Mouse (Mus musculus) embryonic facial prominence, embryonic 14.5 days (tissue): ENCODE data around the gene Ttbk1. TPM values are rescaled to one million over a fixed set of nuclear protein-coding genes. Genes with fewer than 3 reads are reported as not detected.
A peak's percentile ranks its signal among the peaks of the same experiment; 100 is the strongest.

Experiments
- ATAC-seq: fragments of 200-750 bp; cut with Nextera tagmentation; 2 replicates; pipeline ENCODE4 v1.8.0; 2017; ENCODE audit warnings: low read depth, moderate number of reproducible peaks, moderate TSS enrichment
- DNase-seq: peaks from one replicate; pipeline ENCODE4 v3.0.0-alpha.2; 2015; ENCODE audit warnings: low spot score
- H3K27ac ChIP-seq: fragments of 300-500 bp; sonication (generic); replicated peaks from 2 replicates; pipeline ENCODE4 v1.5.1; 2014; ENCODE audit warnings: low read depth, mild to moderate bottlenecking, low read length, moderate library complexity
- H3K27me3 ChIP-seq: fragments of 300-500 bp; sonication (generic); replicated peaks from 2 replicates; pipeline ENCODE4 v1.6.1; 2014; ENCODE audit warnings: low read length; ENCODE audit not compliant: control insufficient read depth, insufficient read depth
- H3K36me3 ChIP-seq: fragments of 300-500 bp; sonication (generic); 2 replicates; pipeline ENCODE4 v1.6.1; 2014; ENCODE audit warnings: low read length, mixed read lengths; ENCODE audit not compliant: control insufficient read depth, insufficient read depth
- H3K4me1 ChIP-seq: fragments of 300-500 bp; sonication (generic); 2 replicates; pipeline ENCODE4 v1.6.1; 2014; ENCODE audit warnings: antibody characterized with exemption, low read length; ENCODE audit not compliant: control insufficient read depth, insufficient read depth
- H3K4me2 ChIP-seq: fragments of 300-500 bp; sonication (generic); 2 replicates; pipeline ENCODE4 v1.6.1; 2014; ENCODE audit warnings: low read depth, mild to moderate bottlenecking, low read length, moderate library complexity, mixed read lengths
- H3K4me3 ChIP-seq: fragments of 300-500 bp; sonication (generic); 2 replicates; pipeline ENCODE4 v1.5.1; 2014; ENCODE audit warnings: low read depth, mild to moderate bottlenecking, low read length
- H3K9ac ChIP-seq: fragments of 300-500 bp; sonication (generic); 2 replicates; pipeline ENCODE4 v1.6.1; 2014; ENCODE audit warnings: low read depth, mild to moderate bottlenecking, low read length, moderate library complexity, mixed read lengths
- H3K9me3 ChIP-seq: fragments of 300-500 bp; sonication (generic); 2 replicates; pipeline ENCODE4 v1.6.1; 2016; ENCODE audit warnings: low read length; ENCODE audit not compliant: control insufficient read depth
- WGBS: fragments of 180-500 bp; shearing (Covaris S2); extraction: QIAGEN DNeasy Blood & Tissue Kit; methylation state at CpG from one replicate; pipeline ENCODE4 v1.1.7; 2014; 5-methylcytosine and 5-hydroxymethylcytosine counted together
- polyA plus RNA-seq: library from polyadenylated mRNA; unstranded; fragments of >200 nt; fragmentation: Nextera tagmentation; extraction: Ambion mirVana; gene quantifications from 2 replicates; pipeline ENCODE4 v1.2.1, GENCODE M21; 2014

Gene Ttbk1
- polyA plus RNA-seq, 1 experiment from 2014 or later = 0.61 TPM

DNA sequence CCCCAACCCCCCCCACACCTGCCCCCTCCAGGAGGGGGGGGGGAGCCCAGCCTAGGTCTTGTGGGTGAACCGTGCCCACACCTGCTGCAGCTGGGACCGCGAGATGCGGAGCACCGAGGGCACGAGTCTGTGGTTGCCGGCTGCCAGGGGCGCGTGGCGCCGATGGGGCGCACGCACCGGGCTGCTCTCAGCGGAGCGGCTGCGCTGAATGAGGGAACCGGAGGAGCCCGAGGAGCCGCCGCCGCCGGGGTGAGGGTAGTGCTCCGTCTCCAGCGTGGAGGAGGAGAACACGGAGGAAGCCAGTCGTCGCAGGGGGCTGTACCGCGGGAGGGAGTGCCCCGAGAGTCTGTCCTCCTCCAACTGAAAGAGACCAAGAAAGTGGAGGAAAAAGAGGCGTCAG lies 26.8 kb downstream of the Ttbk1 start:
- H3K9me3 ChIP-seq = no peaks in the 10 kb centered on the region
- peak overlapping the region; percentile 54 for H3K9ac ChIP-seq
- no peak for DNase-seq
- 0% methylated on average over 24 of the region's 32 CpGs for WGBS
- ATAC-seq = no peak
- H3K27ac ChIP-seq = no peak overlapping the region
- H3K27me3 ChIP-seq = peaks cover 58% of the 10 kb centered on the region
- peak overlapping the region; percentile 58 for H3K4me2 ChIP-seq
- peaks cover 1% of the 10 kb centered on the region; the same call in 1 of the 2 replicates for H3K4me1 ChIP-seq
- peak overlapping the region; percentile 35 for H3K4me3 ChIP-seq
- no peaks in the 10 kb centered on the region for H3K36me3 ChIP-seq

DNA sequence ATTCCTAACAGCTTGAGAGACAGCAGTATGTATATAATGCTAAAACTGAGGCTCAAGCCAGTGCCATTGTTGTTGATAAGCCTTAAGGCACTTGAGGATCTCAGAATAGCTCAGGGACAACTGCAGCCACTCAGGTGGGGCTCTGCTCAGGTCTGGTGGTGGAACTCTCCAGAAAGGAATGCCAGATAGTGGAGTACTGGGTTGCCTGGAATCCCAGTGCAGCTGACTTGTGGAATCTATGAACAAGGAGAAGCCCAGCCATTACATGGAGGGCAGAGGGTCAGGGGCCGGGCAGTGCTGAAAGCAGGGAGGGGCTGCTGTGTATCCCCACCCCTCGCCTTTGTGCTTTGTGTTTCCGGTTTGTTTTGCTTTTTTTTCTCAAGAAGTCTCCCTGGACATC lies 29.0 kb downstream of the Ttbk1 start:
- H3K27me3 ChIP-seq = peaks cover 75% of the 10 kb centered on the region
- 17% methylated on average over 3 of the region's 3 CpGs for WGBS
- H3K27ac ChIP-seq = no peak overlapping the region
- DNase-seq (no peak), ATAC-seq (no peak)
- peaks cover 10% of the 10 kb centered on the region; the same call in 1 of the 2 replicates for H3K4me1 ChIP-seq
- H3K4me2 ChIP-seq = no peak overlapping the region
- no peak overlapping the region for H3K4me3 ChIP-seq
- no peaks in the 10 kb centered on the region for H3K36me3 ChIP-seq
- no peak overlapping the region for H3K9ac ChIP-seq
- no peaks in the 10 kb centered on the region for H3K9me3 ChIP-seq

DNA sequence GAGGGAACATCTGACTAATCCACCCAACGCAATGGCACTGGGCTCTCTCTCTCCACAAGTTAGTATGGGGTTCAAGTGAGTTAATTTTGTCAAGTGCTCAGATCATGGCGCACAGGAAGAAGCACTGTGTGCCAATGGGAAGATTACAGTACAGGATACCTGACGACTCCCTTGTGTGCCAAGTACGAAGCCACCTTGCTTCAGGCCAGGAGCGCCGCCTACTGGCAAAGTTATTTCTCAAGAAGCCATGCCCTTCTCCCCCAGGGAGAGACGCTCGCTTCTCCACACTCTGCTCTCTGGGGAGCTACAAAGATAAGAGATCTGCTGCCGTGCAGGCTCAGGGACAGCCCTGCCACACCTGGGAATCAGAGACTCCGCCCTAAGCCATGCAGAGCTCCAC lies 29.7 kb downstream of the Ttbk1 start:
- WGBS = 14% methylated on average over 10 of the region's 10 CpGs
- Histone ChIP-seq H3K4me2 (no peak overlapping the region), H3K4me1 (peaks cover 10% of the 10 kb centered on the region; the same call in 1 of the 2 replicates), H3K36me3 (no peaks in the 10 kb centered on the region), H3K9me3 (no peaks in the 10 kb centered on the region), H3K4me3 (no peak overlapping the region), H3K27ac (no peak overlapping the region), H3K9ac (no peak overlapping the region), H3K27me3 (peaks cover 81% of the 10 kb centered on the region)
- no peak; the same call in 1 of the 2 replicates for ATAC-seq
- peak; percentile 58 for DNase-seq

DNA sequence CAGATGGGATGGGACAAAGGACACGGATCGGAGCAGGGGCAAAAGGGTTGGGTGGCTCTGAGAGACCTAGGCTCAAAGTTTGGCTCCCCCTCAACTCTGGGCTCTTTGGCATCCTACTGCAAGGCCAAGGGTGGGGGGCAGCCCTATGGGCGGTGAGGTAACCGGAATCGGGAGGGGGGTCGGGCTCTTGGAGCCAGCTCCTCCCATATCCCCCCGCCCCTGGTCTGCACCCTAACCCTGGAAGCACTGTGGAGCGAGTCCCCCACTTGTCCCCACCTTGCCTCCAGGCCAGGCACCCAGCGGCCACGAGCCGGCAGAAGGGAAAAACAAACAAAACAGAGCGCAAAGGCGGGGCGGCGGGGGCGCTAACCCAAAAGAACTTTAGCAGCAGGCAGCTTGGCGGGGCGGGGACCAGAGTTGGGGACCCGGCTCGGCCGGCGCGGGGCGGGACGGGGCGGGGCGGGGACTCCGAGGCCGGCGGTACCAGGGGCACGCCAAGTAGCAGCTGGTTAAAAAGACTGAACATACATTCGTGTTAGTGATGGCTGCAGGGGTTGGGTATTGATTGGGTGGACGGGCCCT lies 32.3 kb downstream of the Ttbk1 start:
- DNase-seq = peak; percentile 54
- peaks cover 10% of the 10 kb centered on the region; the same call in 1 of the 2 replicates for H3K4me1 ChIP-seq
- H3K4me3 ChIP-seq = peak overlapping the region; percentile 47
- H3K27me3 ChIP-seq = peaks cover 67% of the 10 kb centered on the region
- no peaks in the 10 kb centered on the region for H3K36me3 ChIP-seq
- peaks cover 2% of the 10 kb centered on the region; the same call in 1 of the 2 replicates for H3K9me3 ChIP-seq
- no peak overlapping the region for H3K27ac ChIP-seq
- under 1% methylated on average over 21 of the region's 33 CpGs for WGBS
- peak; percentile 32; the same call in 1 of the 2 replicates for ATAC-seq
- peak overlapping the region; percentile 62 for H3K4me2 ChIP-seq
- peak overlapping the region; percentile 52 for H3K9ac ChIP-seq

DNA sequence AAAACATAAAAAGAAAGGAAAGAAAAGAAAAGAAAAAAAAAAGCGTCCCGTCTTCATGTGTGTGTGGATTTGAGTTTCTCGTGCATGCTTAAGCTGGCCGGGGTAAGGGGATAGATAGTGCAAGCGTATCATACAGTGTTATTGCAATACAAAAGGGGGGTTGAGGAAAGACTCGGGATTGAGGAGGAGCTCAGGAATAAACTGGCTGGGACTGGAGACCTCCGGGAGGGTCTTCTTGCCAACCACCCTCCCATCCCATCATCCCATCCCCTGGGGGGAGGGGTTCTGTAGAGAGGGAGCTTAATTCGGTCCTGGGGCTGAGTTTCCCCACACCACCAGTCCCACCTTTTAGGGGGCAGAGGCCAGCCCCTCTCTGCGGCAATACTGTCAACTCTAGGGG lies 32.9 kb downstream of the Ttbk1 start:
- no peak overlapping the region for H3K27ac ChIP-seq
- DNase-seq (no peak), ATAC-seq (no peak)
- H3K4me1 ChIP-seq = peaks cover 10% of the 10 kb centered on the region; the same call in 1 of the 2 replicates
- WGBS = under 1% methylated on average over 9 of the region's 9 CpGs
- peak overlapping the region; percentile 52; the same call in 1 of the 2 replicates for H3K9ac ChIP-seq
- H3K4me3 ChIP-seq = peak overlapping the region; percentile 47
- peaks cover 2% of the 10 kb centered on the region; the same call in 1 of the 2 replicates for H3K9me3 ChIP-seq
- peak overlapping the region; percentile 62 for H3K4me2 ChIP-seq
- H3K36me3 ChIP-seq = no peaks in the 10 kb centered on the region
- H3K27me3 ChIP-seq = peaks cover 60% of the 10 kb centered on the region

DNA sequence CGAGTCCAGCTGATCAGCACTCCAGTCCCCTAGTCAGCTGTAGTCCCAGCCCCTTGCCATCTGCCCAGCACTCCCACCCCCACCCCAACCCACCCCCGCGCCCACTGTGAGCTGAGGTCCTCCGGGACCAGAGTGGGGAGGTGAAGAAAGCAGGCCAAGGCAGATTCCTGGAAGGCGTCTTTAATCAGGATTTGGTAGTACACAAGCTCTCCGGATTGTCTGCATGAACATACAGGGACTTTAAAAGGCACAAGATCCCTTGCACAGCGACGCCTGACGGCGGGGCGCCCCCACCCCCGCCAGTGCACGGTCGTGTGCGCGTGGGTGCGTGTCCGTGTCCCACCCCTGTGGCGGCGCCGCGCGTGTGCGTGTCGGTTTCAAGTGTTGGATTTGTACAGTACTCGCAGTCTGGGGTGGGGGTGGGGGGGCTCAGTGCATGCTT lies 33.5 kb downstream of the Ttbk1 start:
- 1% methylated on average over 26 of the region's 26 CpGs for WGBS
- peaks cover 10% of the 10 kb centered on the region; the same call in 1 of the 2 replicates for H3K4me1 ChIP-seq
- no peaks in the 10 kb centered on the region for H3K36me3 ChIP-seq
- peak overlapping the region; percentile 62 for H3K4me2 ChIP-seq
- ATAC-seq = peak; percentile 10; the same call in 1 of the 2 replicates
- 0 out of 2 replicates have a peak overlapping the region, but pooled peaks have one; percentile 10 for H3K9ac ChIP-seq
- no peak overlapping the region for H3K27ac ChIP-seq
- peaks cover 2% of the 10 kb centered on the region; the same call in 1 of the 2 replicates for H3K9me3 ChIP-seq
- peaks cover 55% of the 10 kb centered on the region for H3K27me3 ChIP-seq
- H3K4me3 ChIP-seq = peak overlapping the region; percentile 47
- DNase-seq = peak; percentile 27

DNA sequence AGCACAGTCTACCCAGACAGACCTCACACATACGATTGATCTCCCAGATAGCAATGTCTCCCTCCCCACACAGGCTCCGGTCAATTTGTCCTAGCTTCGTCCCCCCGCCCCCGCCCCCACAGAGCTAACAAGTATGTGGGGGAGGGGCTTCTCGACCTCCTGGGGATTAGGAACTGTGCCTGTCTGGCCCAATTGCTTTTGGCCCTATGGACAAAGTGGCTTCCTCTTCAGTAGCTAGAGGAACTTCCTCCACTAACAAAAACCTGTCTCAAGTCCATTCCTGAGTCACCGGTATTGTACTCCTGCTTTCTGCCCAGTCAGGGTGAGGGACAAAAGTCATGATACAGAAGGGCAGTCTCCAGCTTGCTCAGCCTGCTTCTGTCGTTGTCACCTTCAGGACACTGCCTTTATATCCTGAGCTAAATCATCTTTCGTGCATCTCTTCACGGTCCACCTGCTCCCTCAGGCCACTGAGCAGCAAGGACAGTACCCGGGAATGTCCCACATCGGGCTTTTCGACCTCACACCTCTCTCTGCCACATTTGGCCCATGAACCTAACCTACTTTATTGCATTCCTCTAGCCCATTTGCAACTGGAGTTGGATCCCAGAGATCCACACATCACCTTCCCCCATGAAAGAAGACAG lies 34.0 kb downstream of the Ttbk1 start:
- ATAC-seq (no peak), DNase-seq (no peak)
- no peak overlapping the region for H3K27ac ChIP-seq
- H3K9ac ChIP-seq = no peak overlapping the region
- H3K27me3 ChIP-seq = peaks cover 49% of the 10 kb centered on the region
- H3K4me3 ChIP-seq = no peak overlapping the region; the same call in 1 of the 2 replicates
- peak overlapping the region; percentile 62 for H3K4me2 ChIP-seq
- H3K9me3 ChIP-seq = peaks cover 2% of the 10 kb centered on the region; the same call in 1 of the 2 replicates
- H3K4me1 ChIP-seq = peaks cover 10% of the 10 kb centered on the region; the same call in 1 of the 2 replicates
- no peaks in the 10 kb centered on the region for H3K36me3 ChIP-seq
- 7% methylated on average over 13 of the region's 13 CpGs for WGBS

DNA sequence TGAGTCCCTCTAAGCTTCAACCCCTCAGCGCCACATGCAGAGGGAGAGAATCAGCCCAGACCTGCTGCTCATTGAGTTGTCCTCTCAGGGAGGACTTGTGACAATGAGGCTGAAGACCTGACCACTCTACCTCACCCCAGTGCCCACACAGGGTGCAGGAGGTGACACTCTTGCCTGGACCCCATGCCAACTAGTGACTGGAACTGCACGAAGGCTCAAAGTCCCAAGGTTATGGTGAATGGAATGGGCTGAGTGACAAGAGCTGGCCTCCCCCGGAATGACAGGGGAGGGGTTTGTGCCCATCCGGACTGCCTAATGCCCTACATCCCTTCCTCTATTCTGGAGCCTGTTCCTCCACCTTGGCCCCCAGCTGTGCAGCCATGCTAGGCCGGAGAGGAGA lies 34.8 kb downstream of the Ttbk1 start:
- DNase-seq = no peak
- 37% methylated on average over 5 of the region's 5 CpGs for WGBS
- Histone ChIP-seq H3K27ac (no peak overlapping the region), H3K9ac (no peak overlapping the region), H3K4me3 (no peak overlapping the region), H3K9me3 (peaks cover 2% of the 10 kb centered on the region; the same call in 1 of the 2 replicates), H3K36me3 (no peaks in the 10 kb centered on the region), H3K27me3 (peaks cover 42% of the 10 kb centered on the region), H3K4me2 (no peak overlapping the region), H3K4me1 (peaks cover 10% of the 10 kb centered on the region; the same call in 1 of the 2 replicates)
- ATAC-seq = no peak
